Comparison of ENCODE assay signal across 1 mouse cellular context in genomic region chr13:35614832-35615479, GRCm38 (mm10).
A peak's percentile ranks its signal among the peaks of the same experiment; 100 is the strongest.
TF ChIP-seq lines count a peak whose summit lies in the region.

No protein-coding gene starts in this region.

TF ChIP-seq in MEL, 35 proteins besides CTCF, POLR2A, EP300 and RAD21 (continued from another document):
- TF ChIP-seq ELF1 (IDR thresholded peaks at IDR 0.05; ENCODE audit: low read depth, low read length): no peak
- no peak for TF ChIP-seq MEF2A (IDR thresholded peaks at IDR 0.05; ENCODE audit: extremely low read depth, insufficient replicate concordance, low read depth, low read length, poor library complexity, severe bottlenecking)
- peak; percentile 75 for TF ChIP-seq SIN3A (IDR thresholded peaks at IDR 0.05; ENCODE audit: low read length)
- TF ChIP-seq ETS1 (IDR thresholded peaks at IDR 0.05; ENCODE audit: low read depth, low read length): peak; percentile 94
